Mouse (Mus musculus): Measurements from ENCODE around the gene Stum.

Gene Stum

GRCm38 (mm10) chr1:180431833-180432232 lies 51.5 kb downstream of the Stum start:
- DNase-seq (ENCODE audit: inconsistent age in 2 of 2, low spot score in 1 of 2): peak in 1 of 2 experiments; percentile 27

GRCm38 (mm10) chr1:180429819-180430218 lies 53.5 kb downstream of the Stum start:
- no peak for DNase-seq (ENCODE audit: inconsistent age in 2 of 2, low spot score in 1 of 2)

DNA sequence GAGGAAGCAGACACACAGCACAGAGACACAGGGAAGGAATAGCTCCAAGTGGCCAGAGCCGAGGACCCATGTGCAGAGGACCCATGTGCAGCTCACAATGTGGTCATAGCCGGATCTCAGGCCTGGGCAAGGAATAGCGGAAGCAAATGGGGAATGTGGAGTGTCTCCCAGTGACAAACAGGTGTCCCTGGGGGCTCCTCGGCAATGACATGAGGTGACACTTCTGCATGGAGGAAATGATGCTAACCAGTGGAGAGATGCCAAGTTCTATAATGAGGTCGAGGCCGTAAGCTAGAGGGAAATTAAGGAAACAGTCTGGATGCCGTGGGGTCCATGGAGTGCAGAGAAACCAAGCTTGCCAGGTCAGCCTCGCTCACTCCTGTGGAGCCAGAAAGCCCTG lies 54.4 kb downstream of the Stum start:
- no peak for DNase-seq (ENCODE audit: inconsistent age in 2 of 2, low spot score in 1 of 2)

- DNase-seq (ENCODE audit: inconsistent age in 2 of 2, low spot score in 1 of 2): peak; percentile 71 to 94
Measured at GRCm38 (mm10) chr1:180428101-180428712, 55.1 kb downstream of the Stum start.

DNA sequence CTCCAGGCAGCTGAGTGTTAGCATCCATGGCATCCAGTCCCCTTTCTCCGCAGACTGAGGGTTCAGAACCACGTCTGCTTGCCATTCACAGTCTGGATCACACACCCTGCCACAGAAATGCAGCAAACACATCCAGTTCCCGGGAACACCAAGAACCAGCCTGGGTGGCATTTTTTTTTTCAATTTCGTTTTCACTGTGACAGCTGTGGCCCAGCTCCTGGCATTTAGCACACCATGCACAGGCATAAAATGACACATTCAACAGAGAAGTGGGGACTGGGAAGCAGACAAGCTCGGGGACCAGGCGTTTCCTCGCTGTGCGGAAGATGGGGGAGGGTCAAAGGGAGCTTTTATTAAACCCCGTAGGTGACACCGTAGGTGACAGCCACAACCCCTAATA lies 55.6 kb downstream of the Stum start:
- DNase-seq (ENCODE audit: inconsistent age in 2 of 2, low spot score in 1 of 2): peak in 1 of 2 experiments; percentile 38

DNA sequence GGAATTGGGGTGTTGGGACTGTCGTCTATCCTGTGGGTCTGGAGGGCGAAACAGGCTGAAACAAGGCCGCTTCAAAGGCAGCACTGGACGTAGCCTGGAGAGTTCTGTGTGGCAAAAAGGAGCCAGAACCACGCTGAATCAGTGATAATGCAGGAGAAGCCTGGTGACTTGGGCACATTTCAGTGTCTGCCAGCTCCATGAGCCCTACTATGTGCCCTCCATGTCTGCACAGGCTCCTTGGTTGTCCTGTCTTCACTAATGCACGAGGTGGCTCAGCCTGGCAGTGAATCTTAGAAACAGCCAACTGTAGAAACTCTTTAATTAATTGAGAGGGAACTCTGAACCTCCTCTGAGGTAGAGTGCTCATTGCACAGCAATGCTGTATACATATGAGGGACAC lies 56.9 kb downstream of the Stum start:
- DNase-seq (ENCODE audit: inconsistent age in 2 of 2, low spot score in 1 of 2): no peak

DNA sequence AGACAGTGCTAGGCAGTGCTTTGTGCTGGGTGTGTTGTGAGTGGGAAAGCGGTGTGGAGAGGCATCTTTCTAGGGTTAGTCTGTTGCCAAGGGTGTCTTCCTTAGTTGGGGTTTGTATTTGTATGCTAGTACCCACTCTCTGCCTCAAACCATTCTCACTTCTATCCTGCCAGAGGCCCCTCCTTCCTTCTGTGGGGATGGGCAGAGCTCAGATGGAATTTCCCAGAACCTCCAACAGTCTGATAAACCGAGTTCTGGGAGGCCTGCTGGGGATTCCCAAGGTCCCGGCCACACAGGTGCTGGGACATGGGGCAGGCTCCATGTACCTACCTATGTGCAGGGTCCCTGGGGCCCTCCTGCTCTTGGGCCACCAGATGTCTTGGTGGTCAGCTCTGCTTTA lies 59.4 kb downstream of the Stum start:
- DNase-seq (ENCODE audit: inconsistent age in 2 of 2, low spot score in 1 of 2): peak in 1 of 2 experiments; percentile 31

- peak; percentile 42 to 54 for DNase-seq (ENCODE audit: inconsistent age in 2 of 2, low spot score in 1 of 2)
Measured at GRCm38 (mm10) chr1:180423008-180423639, 60.2 kb downstream of the Stum start.

GRCm38 (mm10) chr1:180422076-180422828 lies 61.1 kb downstream of the Stum start:
- peak; percentile 82 to 94 for DNase-seq (ENCODE audit: inconsistent age in 2 of 2, low spot score in 1 of 2)

DNA sequence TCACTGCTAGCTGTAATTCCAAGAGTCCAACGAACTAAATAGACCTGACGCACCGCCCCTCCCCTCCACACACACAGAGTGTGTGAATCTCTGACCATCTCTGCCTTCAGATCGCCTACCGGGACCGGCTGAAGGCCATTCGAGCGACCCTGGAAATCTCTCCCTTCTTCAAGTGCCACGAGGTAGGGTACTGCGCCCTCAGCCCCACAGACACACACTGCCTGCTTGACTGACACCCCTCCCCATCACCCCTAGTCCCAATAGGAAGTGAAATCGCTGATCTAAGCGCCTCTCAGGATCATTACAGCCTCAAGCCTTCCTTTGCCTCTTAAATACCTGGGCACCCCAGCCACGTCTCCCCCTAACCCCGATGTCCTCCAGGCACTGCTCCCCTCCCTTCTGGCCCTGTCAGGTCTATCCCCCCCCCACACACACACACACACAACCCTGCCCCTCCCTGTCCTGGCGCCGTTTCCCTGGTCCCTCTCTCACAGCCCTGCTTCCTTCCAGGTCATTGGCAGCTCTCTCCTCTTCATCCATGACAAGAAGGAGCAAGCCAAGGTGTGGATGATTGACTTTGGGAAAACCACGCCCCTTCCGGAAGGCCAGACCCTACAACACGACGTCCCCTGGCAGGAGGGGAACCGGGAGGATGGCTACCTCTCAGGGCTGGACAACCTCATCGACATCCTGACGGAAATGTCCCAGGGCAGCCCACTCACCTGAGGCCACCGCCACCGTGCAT lies 62.0 kb downstream of the Stum start:
- DNase-seq (ENCODE audit: inconsistent age in 2 of 2, low spot score in 1 of 2): peak; percentile 47 to 68

GRCm38 (mm10) chr1:180420496-180421164 lies 62.7 kb downstream of the Stum start:
- peak; percentile 74 to 88 for DNase-seq (ENCODE audit: inconsistent age in 2 of 2, low spot score in 1 of 2)

DNA sequence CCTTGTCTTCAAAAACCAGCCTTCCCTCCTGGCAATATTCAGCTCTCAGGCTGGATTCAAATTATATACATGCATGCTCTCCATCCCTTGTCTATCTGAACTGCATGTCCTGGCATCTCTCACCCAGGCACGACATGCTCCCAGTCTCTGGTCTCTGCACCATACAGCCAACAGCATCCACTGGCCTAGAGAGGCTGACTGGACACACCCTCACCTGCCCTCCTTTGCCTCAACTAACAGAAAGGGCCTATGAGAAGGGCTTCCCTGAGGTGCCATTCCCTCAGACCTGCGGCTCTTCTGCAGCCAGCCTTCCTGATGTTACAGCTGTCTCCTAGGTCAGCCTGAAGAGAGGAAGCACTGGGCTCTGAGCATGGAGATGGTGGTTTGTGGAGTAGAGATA lies 64.2 kb downstream of the Stum start:
- DNase-seq (ENCODE audit: inconsistent age in 2 of 2, low spot score in 1 of 2): peak in 1 of 2 experiments; percentile 33

DNA sequence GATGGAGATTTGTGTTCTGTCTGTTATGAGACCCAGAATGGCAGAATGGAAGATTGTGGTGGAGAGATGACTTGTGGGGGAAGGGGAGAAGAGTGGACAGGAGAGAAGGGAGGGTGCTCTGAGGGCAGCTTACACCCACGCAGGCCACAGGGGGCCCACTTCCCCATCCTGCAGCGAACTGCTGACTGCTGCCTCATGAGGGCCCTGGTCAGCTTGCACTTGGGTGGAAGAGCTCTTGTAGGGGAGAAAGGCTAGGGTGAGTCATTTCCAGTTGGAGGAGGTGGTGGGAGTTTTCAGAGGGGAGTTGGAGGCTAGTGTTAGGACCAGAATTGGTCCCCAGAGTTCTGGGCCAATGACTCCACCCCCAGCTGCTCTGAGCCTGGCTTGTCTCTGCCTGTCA lies 66.2 kb downstream of the Stum start:
- DNase-seq (ENCODE audit: inconsistent age in 2 of 2, low spot score in 1 of 2): peak in 1 of 2 experiments; percentile 69

DNA sequence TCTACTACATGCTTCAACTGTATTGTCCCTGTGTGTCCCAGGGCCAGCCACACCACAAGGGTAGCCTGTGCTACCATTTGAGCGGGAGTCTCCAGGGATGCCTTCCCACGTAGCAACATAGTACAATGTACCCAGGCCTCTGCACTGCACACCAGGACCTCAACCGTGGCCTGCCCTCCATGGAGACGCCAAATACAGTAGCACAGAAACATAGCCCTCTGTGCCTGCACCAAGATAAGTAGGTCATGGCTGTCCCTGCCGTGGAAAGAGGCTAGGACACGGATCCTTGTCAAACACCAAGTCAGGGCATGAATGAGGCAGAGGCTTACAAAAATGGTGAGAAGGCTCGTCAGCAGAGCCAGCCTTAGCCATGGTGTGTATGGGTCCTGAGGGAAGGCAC lies 67.5 kb downstream of the Stum start:
- peak in 1 of 2 experiments; percentile 67 for DNase-seq (ENCODE audit: inconsistent age in 2 of 2, low spot score in 1 of 2)

DNA sequence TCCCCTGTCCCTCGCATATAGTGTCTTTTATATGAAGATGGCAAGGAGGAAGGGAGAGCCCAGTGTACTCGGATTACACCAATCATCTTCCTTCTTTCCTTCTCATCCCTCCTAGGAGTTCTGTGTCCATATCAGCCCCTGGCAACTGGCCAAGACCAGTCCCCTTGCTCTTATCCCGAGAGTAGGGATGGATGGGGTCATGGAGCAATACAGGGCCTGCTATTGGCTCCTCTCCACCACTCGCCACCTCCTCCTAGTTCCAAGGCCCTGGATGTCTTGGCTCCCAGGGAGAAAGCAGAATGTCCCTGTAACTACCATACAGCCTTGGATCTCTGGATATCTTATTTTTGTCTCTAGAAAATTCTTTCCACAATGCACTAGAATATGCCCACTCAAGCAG lies 68.2 kb downstream of the Stum start:
- DNase-seq (ENCODE audit: inconsistent age in 2 of 2, low spot score in 1 of 2): peak in 1 of 2 experiments; percentile 61

DNA sequence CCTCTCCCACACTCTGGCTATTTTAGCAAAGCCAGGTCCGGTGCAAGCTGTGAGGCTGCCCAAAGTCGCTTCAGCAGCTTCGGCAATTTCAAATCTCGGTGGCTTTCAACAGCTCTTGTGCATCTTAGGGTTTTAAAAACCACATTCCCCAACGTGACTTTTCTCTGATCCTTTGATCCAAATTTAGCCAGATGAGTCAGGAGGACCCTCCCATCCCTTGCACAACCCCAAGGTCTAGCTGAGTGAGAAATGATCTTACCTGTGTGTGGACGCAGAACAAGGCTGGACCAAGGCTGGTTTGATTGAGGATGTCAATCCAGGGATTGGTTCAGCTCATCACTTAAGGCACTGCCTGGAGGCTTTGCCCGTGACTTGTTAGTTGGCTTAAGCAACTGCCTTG lies 73.0 kb downstream of the Stum start:
- DNase-seq (ENCODE audit: inconsistent age in 2 of 2, low spot score in 1 of 2): peak; percentile 58 to 87

- DNase-seq (ENCODE audit: inconsistent age in 2 of 2, low spot score in 1 of 2): peak in 1 of 2 experiments; percentile 64
Measured at GRCm38 (mm10) chr1:180409771-180410170, 73.5 kb downstream of the Stum start.

GRCm38 (mm10) chr1:180408832-180409231 lies 74.5 kb downstream of the Stum start:
- DNase-seq (ENCODE audit: inconsistent age in 2 of 2, low spot score in 1 of 2): peak; percentile 70 to 90

DNA sequence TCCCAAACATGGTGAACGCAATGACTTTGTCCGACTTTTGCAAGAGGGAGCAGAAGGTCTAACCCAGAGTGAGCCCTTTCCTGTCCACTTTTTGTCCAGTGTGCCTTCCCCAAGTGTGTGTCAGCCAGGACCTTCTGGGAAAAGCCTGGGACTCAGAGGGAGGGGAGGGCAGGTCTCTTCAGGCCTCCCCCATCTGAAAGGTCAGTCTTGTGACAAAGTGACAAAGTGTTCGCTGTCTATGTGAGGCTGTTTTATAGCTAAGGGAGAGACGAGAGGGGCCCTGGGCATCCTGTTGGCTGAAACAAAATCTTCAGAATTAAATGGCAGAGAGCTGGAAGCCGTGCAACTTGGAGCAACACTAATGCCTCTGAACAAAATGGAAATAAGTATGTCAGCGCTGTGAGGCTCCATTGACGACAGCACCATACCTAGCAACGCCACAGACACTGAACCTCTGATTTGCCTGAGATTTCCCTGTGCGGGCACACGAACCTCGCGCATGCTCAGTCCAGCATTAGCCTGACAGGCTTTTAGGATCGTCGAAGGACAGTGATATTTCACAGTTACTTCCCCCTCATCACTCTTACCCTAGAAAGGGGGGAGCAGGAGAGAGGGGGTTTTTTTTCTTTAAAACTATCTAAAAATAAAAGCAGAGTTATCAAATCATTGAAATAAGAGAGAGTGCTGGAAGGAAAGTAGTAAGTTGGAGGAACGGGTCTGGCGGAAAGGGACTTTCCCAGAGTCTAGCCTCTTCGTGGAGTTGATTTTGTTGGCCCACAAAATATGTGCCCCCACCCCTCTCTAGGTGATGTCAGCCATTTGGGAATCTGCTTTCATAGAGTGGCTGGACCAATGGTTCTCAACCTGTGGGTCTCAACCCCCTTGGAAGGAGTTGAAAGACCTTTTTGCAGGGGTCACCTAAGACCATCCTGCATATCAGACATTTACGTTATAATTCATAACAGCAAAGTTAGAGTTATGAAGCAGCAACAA lies 75.3 kb downstream of the Stum start:
- peak; percentile 55 to 81 for DNase-seq (ENCODE audit: inconsistent age in 2 of 2, low spot score in 1 of 2)

Measured in adrenal gland, adult (tissue).